Mouse (Mus musculus) kidney, embryonic 14.5 days (tissue): ENCODE measurements at regions not wholly inside any gene's neighbourhood (a gene's known extent, or its start where the extent isn't known, plus 50 kb on each side); places are given as distances from the start of the nearest gene placed in this dataset.

Experiments used
- ATAC-seq: fragments of 200-750 bp; cut with Nextera tagmentation; 2 replicates; pipeline ENCODE4 v1.8.0; 2017; ENCODE audit warnings: moderate number of reproducible peaks, mild to moderate bottlenecking, moderate TSS enrichment, moderate library complexity; ENCODE audit not compliant: low FRiP score, low TSS enrichment
- H3K27ac ChIP-seq: fragments of 300-500 bp; sonication (generic); 2 replicates; pipeline ENCODE4 v1.5.1; 2014; ENCODE audit warnings: low read depth, mild to moderate bottlenecking, low read length, moderate library complexity, mixed read lengths
- H3K27me3 ChIP-seq: fragments of 300-500 bp; sonication (generic); 2 replicates; pipeline ENCODE4 v1.6.1; 2014; ENCODE audit warnings: mild to moderate bottlenecking, low read length; ENCODE audit not compliant: control insufficient read depth, insufficient read depth
- H3K36me3 ChIP-seq: fragments of 300-500 bp; sonication (generic); 2 replicates; pipeline ENCODE4 v1.6.1; 2014; ENCODE audit warnings: low read length, mixed read lengths; ENCODE audit not compliant: control insufficient read depth, insufficient read depth
- H3K4me1 ChIP-seq: fragments of 300-500 bp; sonication (generic); 2 replicates; pipeline ENCODE4 v1.6.1; 2014; ENCODE audit warnings: low read length, mixed read lengths; ENCODE audit not compliant: control insufficient read depth, insufficient read depth
- H3K4me2 ChIP-seq: fragments of 300-500 bp; sonication (generic); replicated peaks from 2 replicates; pipeline ENCODE4 v1.6.1; 2014; ENCODE audit warnings: low read depth, mild to moderate bottlenecking, low read length
- H3K4me3 ChIP-seq: fragments of 300-500 bp; sonication (generic); 2 replicates; pipeline ENCODE4 v1.5.1; 2014; ENCODE audit warnings: mild to moderate bottlenecking, low read length
- H3K9ac ChIP-seq: fragments of 300-500 bp; sonication (generic); 2 replicates; pipeline ENCODE4 v1.6.1; 2014; ENCODE audit warnings: low read depth, mild to moderate bottlenecking, low read length, moderate library complexity
- H3K9me3 ChIP-seq: fragments of 300-500 bp; sonication (generic); 2 replicates; pipeline ENCODE4 v1.6.1; 2016; ENCODE audit warnings: low read length; ENCODE audit not compliant: control insufficient read depth
- WGBS: fragments of 180-500 bp; shearing (Covaris S2); extraction: QIAGEN DNeasy Blood & Tissue Kit; methylation state at CpG from one replicate; pipeline ENCODE4 v1.1.7; 2014; 5-methylcytosine and 5-hydroxymethylcytosine counted together

DNA sequence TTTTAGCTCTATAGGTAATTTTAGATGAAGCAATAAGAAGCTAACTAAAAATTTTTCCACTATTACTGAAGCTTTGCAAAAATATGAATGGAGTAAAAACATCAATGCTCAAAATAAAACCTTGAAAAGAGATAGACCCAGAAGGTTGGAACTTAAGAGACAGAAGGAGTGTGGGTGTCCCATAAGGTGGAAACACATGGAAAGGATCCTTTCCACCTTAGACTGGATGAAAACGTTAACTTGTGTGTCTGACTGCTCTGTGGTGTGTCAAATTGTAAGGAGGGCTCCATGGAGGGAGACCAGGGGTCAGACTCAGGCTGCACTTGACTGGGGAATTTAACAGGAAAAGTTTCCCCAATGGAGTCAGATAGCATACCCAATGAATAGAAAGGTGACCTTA is 244.9 kb upstream of the Ano5 start:
- no peak overlapping the region for H3K9ac ChIP-seq
- no peak overlapping the region for H3K4me2 ChIP-seq
- H3K9me3 ChIP-seq = no peaks in the 10 kb centered on the region
- H3K4me1 ChIP-seq = no peaks in the 10 kb centered on the region
- no peaks in the 10 kb centered on the region for H3K27me3 ChIP-seq
- 64% methylated on average over 1 of the region's 1 CpGs for WGBS
- ATAC-seq = no peak
- H3K27ac ChIP-seq = no peak overlapping the region
- no peak overlapping the region for H3K4me3 ChIP-seq
- H3K36me3 ChIP-seq = no peaks in the 10 kb centered on the region

- WGBS = 66% methylated on average over 5 of the region's 5 CpGs
- no peak for ATAC-seq
- H3K27ac ChIP-seq = no peak overlapping the region
Measured at GRCm38 (mm10) chr7:51266879-51267278, 243.9 kb upstream of the Ano5 start.

GRCm38 (mm10) chr7:51268743-51269142 is 242.1 kb upstream of the Ano5 start:
- Histone ChIP-seq H3K36me3 (no peaks in the 10 kb centered on the region), H3K4me3 (no peak overlapping the region), H3K9ac (no peak overlapping the region), H3K27ac (no peak overlapping the region), H3K9me3 (no peaks in the 10 kb centered on the region), H3K4me2 (no peak overlapping the region), H3K4me1 (no peaks in the 10 kb centered on the region), H3K27me3 (no peaks in the 10 kb centered on the region)
- ATAC-seq = no peak
- 43% methylated on average over 4 of the region's 4 CpGs for WGBS

More at GRCm38 (mm10) chr7:51266879-51267278, 243.9 kb upstream of the Ano5 start:
- Histone ChIP-seq H3K4me1 (no peaks in the 10 kb centered on the region), H3K36me3 (no peaks in the 10 kb centered on the region), H3K4me2 (no peak overlapping the region), H3K4me3 (no peak overlapping the region), H3K9ac (no peak overlapping the region), H3K27me3 (no peaks in the 10 kb centered on the region), H3K9me3 (no peaks in the 10 kb centered on the region)

DNA sequence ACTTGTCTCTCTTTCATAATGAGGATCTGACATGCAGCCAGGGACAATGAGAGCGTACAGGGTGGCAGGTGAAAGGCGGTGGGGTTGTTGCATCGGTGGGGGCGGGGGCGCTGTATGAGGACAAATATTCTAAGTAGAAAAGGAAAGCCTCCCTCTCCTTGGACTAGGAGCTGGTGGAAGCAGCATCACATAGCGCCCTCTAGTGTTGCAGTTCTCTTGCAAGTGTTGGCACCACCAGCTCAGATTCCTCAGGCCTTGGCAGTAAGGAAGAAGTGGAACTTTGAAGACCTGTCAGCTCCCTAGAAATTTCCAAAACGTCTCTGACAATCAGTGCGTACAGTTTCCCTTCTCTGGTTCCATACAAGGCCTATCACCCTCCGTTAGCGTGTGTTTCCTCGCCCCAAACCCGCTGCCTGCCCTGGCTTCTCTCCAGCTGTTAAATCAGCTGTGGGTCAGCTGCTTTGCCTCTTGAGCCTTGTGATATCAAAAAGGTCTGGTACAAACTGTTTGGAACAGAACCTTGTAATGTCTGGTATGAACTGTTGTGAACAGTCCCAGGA is 240.2 kb upstream of the Ano5 start:
- Histone ChIP-seq H3K27ac (no peak overlapping the region), H3K9me3 (no peaks in the 10 kb centered on the region), H3K4me1 (no peaks in the 10 kb centered on the region), H3K27me3 (no peaks in the 10 kb centered on the region), H3K4me3 (no peak overlapping the region), H3K9ac (no peak overlapping the region), H3K36me3 (no peaks in the 10 kb centered on the region), H3K4me2 (no peak overlapping the region)
- 75% methylated on average over 12 of the region's 12 CpGs for WGBS
- no peak for ATAC-seq

GRCm38 (mm10) chr7:51281470-51281869 is 229.4 kb upstream of the Ano5 start:
- no peak overlapping the region for H3K4me2 ChIP-seq
- H3K9me3 ChIP-seq = no peaks in the 10 kb centered on the region
- no peaks in the 10 kb centered on the region for H3K36me3 ChIP-seq
- no peak overlapping the region for H3K9ac ChIP-seq
- H3K27ac ChIP-seq = no peak overlapping the region
- no peaks in the 10 kb centered on the region for H3K4me1 ChIP-seq
- no peaks in the 10 kb centered on the region for H3K27me3 ChIP-seq
- H3K4me3 ChIP-seq = no peak overlapping the region
- no peak for ATAC-seq

DNA sequence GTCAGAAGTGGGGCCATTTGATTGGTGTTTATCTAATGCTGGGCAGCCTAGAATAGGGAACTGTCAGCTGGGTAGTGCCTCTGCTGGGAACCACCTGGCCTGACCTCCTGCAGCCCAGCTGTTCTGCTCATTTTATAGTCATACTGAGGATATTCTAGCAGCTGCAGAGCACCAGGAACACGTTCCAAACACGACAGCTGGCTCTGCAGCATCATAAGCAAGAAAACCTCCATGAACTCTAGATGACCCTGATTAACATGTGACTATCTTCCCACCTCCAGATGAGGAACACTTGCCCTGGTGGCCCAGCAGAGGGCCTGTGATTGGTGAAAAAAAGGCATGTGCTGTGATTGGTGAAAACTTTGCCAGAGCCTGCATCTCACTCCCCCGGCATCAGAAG is 210.6 kb upstream of the Ano5 start:
- Histone ChIP-seq H3K36me3 (no peaks in the 10 kb centered on the region), H3K9me3 (no peaks in the 10 kb centered on the region), H3K27me3 (no peaks in the 10 kb centered on the region), H3K9ac (no peak overlapping the region), H3K4me3 (no peak overlapping the region), H3K4me2 (no peak overlapping the region), H3K27ac (no peak overlapping the region), H3K4me1 (no peaks in the 10 kb centered on the region)
- peak; percentile 55; the same call in 1 of the 2 replicates for ATAC-seq
- WGBS = 11% methylated on average over 3 of the region's 3 CpGs

DNA sequence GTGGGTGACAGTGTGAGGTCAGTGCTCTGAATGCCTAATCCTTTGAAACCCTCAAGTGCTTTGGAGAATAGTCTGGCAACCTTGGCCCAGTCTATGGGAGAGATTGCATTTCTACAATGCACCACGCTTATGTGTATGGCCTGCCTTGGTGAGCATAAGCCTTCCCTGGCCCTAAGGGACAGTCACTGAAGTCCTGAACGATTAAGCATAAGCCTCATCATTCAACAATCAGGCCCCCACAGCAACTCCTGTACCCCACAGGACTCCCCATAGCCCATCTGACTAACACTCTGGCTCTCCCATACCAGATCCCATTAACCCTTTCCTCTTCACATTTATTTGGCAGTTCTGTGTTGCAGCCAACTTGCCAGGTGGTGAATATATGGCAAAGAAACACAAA is 203.1 kb upstream of the Ano5 start:
- no peaks in the 10 kb centered on the region for H3K36me3 ChIP-seq
- no peak overlapping the region for H3K4me3 ChIP-seq
- no peak overlapping the region for H3K4me2 ChIP-seq
- no peak for ATAC-seq
- H3K4me1 ChIP-seq = no peaks in the 10 kb centered on the region
- H3K9ac ChIP-seq = no peak overlapping the region
- WGBS = 61% methylated on average over 2 of the region's 2 CpGs
- H3K27ac ChIP-seq = no peak overlapping the region
- H3K27me3 ChIP-seq = no peaks in the 10 kb centered on the region
- no peaks in the 10 kb centered on the region for H3K9me3 ChIP-seq

GRCm38 (mm10) chr7:51310191-51310590 is 200.6 kb upstream of the Ano5 start:
- Histone ChIP-seq H3K4me1 (no peaks in the 10 kb centered on the region), H3K4me2 (no peak overlapping the region), H3K9me3 (no peaks in the 10 kb centered on the region), H3K27ac (no peak overlapping the region), H3K36me3 (no peaks in the 10 kb centered on the region), H3K27me3 (no peaks in the 10 kb centered on the region), H3K9ac (no peak overlapping the region), H3K4me3 (no peak overlapping the region)
- 68% methylated on average over 3 of the region's 3 CpGs for WGBS
- no peak for ATAC-seq

GRCm38 (mm10) chr7:51339841-51340540 is 170.8 kb upstream of the Ano5 start:
- no peak overlapping the region for H3K4me2 ChIP-seq
- no peaks in the 10 kb centered on the region for H3K9me3 ChIP-seq
- H3K36me3 ChIP-seq = no peaks in the 10 kb centered on the region
- H3K27me3 ChIP-seq = no peaks in the 10 kb centered on the region
- H3K4me3 ChIP-seq = no peak overlapping the region
- WGBS = 72% methylated on average over 7 of the region's 7 CpGs
- H3K4me1 ChIP-seq = no peaks in the 10 kb centered on the region
- no peak for ATAC-seq
- no peak overlapping the region for H3K27ac ChIP-seq
- no peak overlapping the region for H3K9ac ChIP-seq
